Mouse (Mus musculus) adipocyte (in vitro differentiated cells): ENCODE measurements at regions not wholly inside any gene's neighbourhood (a gene's known extent, or its start where the extent isn't known, plus 50 kb on each side); places are given as distances from the start of the nearest gene placed in this dataset.

Source experiments
- DNase-seq: peaks from one replicate; pipeline ENCODE4 v3.0.0-alpha.2; 2016; ENCODE audit warnings: low spot score

DNA sequence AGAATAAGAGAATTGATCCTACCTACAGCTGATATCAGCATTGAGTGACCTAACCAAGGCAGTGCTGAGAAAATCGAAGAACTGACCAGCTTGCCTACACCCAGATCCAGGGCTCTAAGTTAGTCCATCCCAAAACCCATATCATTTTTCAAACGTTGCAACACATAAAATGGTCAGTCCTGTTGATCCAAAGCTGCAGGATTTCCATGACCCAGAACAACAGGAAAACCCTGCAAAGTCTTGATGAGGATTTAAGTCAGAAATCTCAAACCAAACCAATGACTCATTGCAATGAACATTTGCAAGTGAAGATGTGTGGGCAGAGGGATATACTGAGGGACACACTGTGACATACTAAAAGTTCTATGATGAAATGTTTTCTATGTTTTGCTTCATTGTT lies 53.5 kb upstream of the Trabd2b start:
- no peak for DNase-seq
